Mouse (Mus musculus) CH12.LX (cell line): ENCODE results near the gene Gnat3. TPM values are rescaled to one million over a fixed set of nuclear protein-coding genes. Genes with fewer than 3 reads are reported as not detected.
A peak's percentile ranks its signal among the peaks of the same experiment; 100 is the strongest.

Experiments
- DNase-seq: peaks from one replicate; pipeline ENCODE4 v3.0.0-alpha.2; 2013; ENCODE audit errors: extremely low read depth
- H3K27ac ChIP-seq: 2 replicates; pipeline ENCODE4 v1.5.1; 2012; ENCODE audit warnings: low read depth, mild to moderate bottlenecking, control low read depth, moderate library complexity; ENCODE audit not compliant: insufficient read depth
- H3K27me3 ChIP-seq: replicated peaks from 2 replicates; pipeline ENCODE3; 2012; ENCODE audit warnings: inconsistent platforms
- H3K36me3 ChIP-seq, 2 experiments: replicated peaks in 1 of 2; 2 replicates each; pipeline versions ENCODE3 to v1.6.1; 2012; ENCODE audit warnings: inconsistent platforms in 1 of 2, low read length in 1 of 2, mild to moderate bottlenecking in 1 of 2, mixed read lengths in 1 of 2, moderate library complexity in 1 of 2; ENCODE audit not compliant: control insufficient read depth in 1 of 2, insufficient read depth in 1 of 2
- H3K4me1 ChIP-seq, 2 experiments: 2 replicates each; pipeline ENCODE4 v1.6.1; 2012; ENCODE audit warnings: inconsistent platforms in 1 of 2, moderate library complexity in 1 of 2; ENCODE audit not compliant: insufficient read depth in 2 of 2, control insufficient read depth in 1 of 2
- H3K4me2 ChIP-seq: 2 replicates; pipeline ENCODE4 v1.6.1; 2012; ENCODE audit warnings: low read depth, mild to moderate bottlenecking, control low read depth; ENCODE audit not compliant: poor library complexity, insufficient read depth, severe bottlenecking
- H3K4me3 ChIP-seq, 3 experiments: fragments of 150-350 bp in 1 of 3; sonication (generic) in 1 of 3; replicated peaks in 1 of 3; 2 replicates each; pipeline versions ENCODE3 to v1.5.1; 2011 to 2012; ENCODE audit warnings: low read depth in 2 of 3, low read length in 2 of 3, mild to moderate bottlenecking in 2 of 3, moderate library complexity in 2 of 3, control low read depth in 1 of 3, improper control_type of control experiment in 1 of 3, inconsistent platforms in 1 of 3, mixed read lengths in 1 of 3; ENCODE audit not compliant: poor library complexity in 1 of 3
- H3K79me2 ChIP-seq: replicated peaks from 2 replicates; pipeline ENCODE4 v1.6.1; 2012; ENCODE audit warnings: mild to moderate bottlenecking, moderate library complexity; ENCODE audit not compliant: control insufficient read depth, poor library complexity, insufficient read depth, severe bottlenecking; ENCODE audit errors: extremely low read depth
- H3K9ac ChIP-seq: 2 replicates; pipeline ENCODE4 v1.6.1; 2012; ENCODE audit warnings: low read depth, mild to moderate bottlenecking, control low read depth, moderate library complexity; ENCODE audit not compliant: insufficient read depth
- H3K9me3 ChIP-seq: replicated peaks from 2 replicates; pipeline ENCODE3; 2012; ENCODE audit warnings: low read length, inconsistent platforms, mixed read lengths
- CTCF ChIP-seq, 2 experiments: IDR thresholded peaks in 1 of 2; conservative IDR thresholded peaks in 1 of 2; 2 replicates each; pipeline ENCODE4 v1.5.1; 2011 to 2012; ENCODE audit warnings: low read depth in 2 of 2, low read length in 2 of 2, improper control_type of control experiment in 1 of 2, inconsistent platforms in 1 of 2, mild to moderate bottlenecking in 1 of 2, moderate library complexity in 1 of 2
- GABPA ChIP-seq: IDR thresholded peaks from 2 replicates; pipeline ENCODE4 v1.6.1; 2012; ENCODE audit warnings: low read depth, low read length, improper control_type of control experiment, inconsistent platforms; ENCODE audit not compliant: insufficient replicate concordance
- JUND ChIP-seq: conservative IDR thresholded peaks from 2 replicates; pipeline ENCODE4 v1.6.1; 2011; ENCODE audit warnings: low read depth, low read length, improper control_type of control experiment
- MAZ ChIP-seq: IDR thresholded peaks from 2 replicates; pipeline ENCODE4 v1.6.1; 2012; ENCODE audit warnings: low read depth, mild to moderate bottlenecking, inconsistent platforms, low read length, improper control_type of control experiment, moderate library complexity
- MEF2A ChIP-seq: IDR thresholded peaks from 2 replicates; pipeline ENCODE4 v1.6.1; 2014; ENCODE audit warnings: low read depth, mild to moderate bottlenecking, inconsistent platforms, low read length, improper control_type of control experiment, borderline replicate concordance
- MYC ChIP-seq: IDR thresholded peaks from 2 replicates; pipeline ENCODE4 v1.6.1; 2011; ENCODE audit warnings: low read depth, mild to moderate bottlenecking, improper control_type of control experiment, low read length
- NELFE ChIP-seq: IDR thresholded peaks from 2 replicates; pipeline ENCODE4 v1.6.1; 2011; ENCODE audit warnings: low read depth, low read length, improper control_type of control experiment
- NRF1 ChIP-seq: IDR thresholded peaks from 2 replicates; pipeline ENCODE4 v1.6.1; 2014; ENCODE audit warnings: low read depth, mild to moderate bottlenecking, inconsistent platforms, low read length, improper control_type of control experiment, moderate library complexity
- RAD21 ChIP-seq: IDR thresholded peaks from 2 replicates; pipeline ENCODE4 v1.6.1; 2011; ENCODE audit warnings: low read depth, mild to moderate bottlenecking, low read length, improper control_type of control experiment, moderate library complexity
- TBP ChIP-seq: conservative IDR thresholded peaks from 2 replicates; pipeline ENCODE4 v1.6.1; 2011; ENCODE audit warnings: low read depth, low read length, improper control_type of control experiment
- USF1 ChIP-seq: IDR thresholded peaks from 2 replicates; pipeline ENCODE4 v1.6.1; 2014; ENCODE audit warnings: low read depth, mild to moderate bottlenecking, inconsistent platforms, low read length, improper control_type of control experiment
- ZC3H11A ChIP-seq: IDR thresholded peaks from 2 replicates; pipeline ENCODE4 v1.6.1; 2012; ENCODE audit warnings: low read depth, mild to moderate bottlenecking, inconsistent platforms, low read length, improper control_type of control experiment
- dilution Hi-C: fragments of 300-500 bp; cut with MboI; formaldehyde crosslinking; loops from 2 replicates; pipeline ENCODE4 v1.14.3; 2020; ENCODE audit warnings: low sequenced_read_pairs; ENCODE audit not compliant: extremely low pct_unique_long_range_greater_than_20kb, extremely low pct_ligation_motif_present
- in situ Hi-C: fragments of 300-500 bp; cut with MboI; formaldehyde crosslinking; loops from 3 replicates; pipeline ENCODE4 v1.14.3; 2019; ENCODE audit warnings: low sequenced_read_pairs, low pct_ligation_motif_present, low pct_unique_long_range_greater_than_20kb, mixed read lengths
- polyA plus RNA-seq: library from polyadenylated mRNA; unstranded; fragments of >175 nt; gene quantifications from 2 replicates; pipeline ENCODE4 v1.2.1, GENCODE M21; 2012; ENCODE audit warnings: low read depth; ENCODE audit not compliant: insufficient read length
- total RNA-seq, 2 experiments: library from RNA; depleted of rRNA; stranded (reverse); fragments of 300-350 nt in 1 of 2; fragments of >200 nt in 1 of 2; gene quantifications; 2 replicates each; pipeline ENCODE4 v1.2.3; 2012 to 2014

Gnat3 gene
- total and polyA plus RNA-seq, 3 experiments, result 0.51 to 1.2 (median 0.57) TPM

- Histone ChIP-seq H3K9ac (no peak overlapping the region), H3K9me3 (no peaks in the 10 kb centered on the region), H3K27me3 (no peaks in the 10 kb centered on the region), H3K79me2 (no peaks in the 10 kb centered on the region), H3K4me3 (no peak overlapping the region), H3K27ac (no peak overlapping the region), H3K36me3 (no peaks in the 10 kb centered on the region), H3K4me2 (no peak overlapping the region), H3K4me1 (peaks cover 0 to 30% of the 10 kb centered on the region in 2 experiments; a peak in 2 of 4 replicates)
- TF ChIP-seq GABPA (no peak), USF1 (no peak), ZC3H11A (no peak), JUND (no peak), NRF1 (no peak), MAZ (no peak), TBP (no peak)
- no peak for DNase-seq
- dilution Hi-C loops, result no loop called here
- in situ Hi-C loops, result no loop called here
These were observed 37.2 kb downstream of the Gnat3 start for GRCm38 (mm10) chr5:17999570-17999969.

GRCm38 (mm10) chr5:18000185-18000584, 37.8 kb downstream of the Gnat3 start:
- TF ChIP-seq MYC (0 out of 2 replicates have a peak, but pooled peaks have one; percentile 10), NELFE (no peak), MEF2A (no peak)
- in situ Hi-C loops (no loop called here), dilution Hi-C loops (no loop called here)
- no peak for DNase-seq
- Histone ChIP-seq H3K4me1 (peaks cover 3 to 30% of the 10 kb centered on the region in 2 experiments; a peak in 2 of 4 replicates), H3K4me3 (no peak overlapping the region), H3K79me2 (no peaks in the 10 kb centered on the region), H3K4me2 (peak overlapping the region; percentile 44; the same call in 1 of the 2 replicates), H3K27me3 (no peaks in the 10 kb centered on the region), H3K9me3 (no peaks in the 10 kb centered on the region), H3K36me3 (no peaks in the 10 kb centered on the region), H3K27ac (no peak overlapping the region), H3K9ac (no peak overlapping the region)

GRCm38 (mm10) chr5:18001646-18002045, 39.3 kb downstream of the Gnat3 start:
- no peak overlapping the region for H3K27ac ChIP-seq
- H3K4me1 ChIP-seq, result peaks cover 9 to 41% of the 10 kb centered on the region in 2 experiments; a peak in 3 of 4 replicates
- H3K4me3 ChIP-seq, result no peak overlapping the region
- no peak for DNase-seq
- in situ Hi-C loops (no loop called here), dilution Hi-C loops (no loop called here)
- H3K4me2 ChIP-seq, result no peak overlapping the region
- no peaks in the 10 kb centered on the region for H3K79me2 ChIP-seq
- no peaks in the 10 kb centered on the region for H3K27me3 ChIP-seq
- H3K9me3 ChIP-seq, result no peaks in the 10 kb centered on the region
- no peaks in the 10 kb centered on the region for H3K36me3 ChIP-seq
- peak in 1 of 2 experiments; percentile 28; a peak in 1 of 4 replicates for TF ChIP-seq CTCF (conservative IDR thresholded peaks at IDR 0.05 in 1 of 2, IDR thresholded peaks at IDR 0.05 in 1 of 2; ENCODE audit: low read depth in 2 of 2, low read length in 2 of 2)
- TF ChIP-seq GABPA, result no peak
- TF ChIP-seq RAD21, result peak; percentile 25
- no peak overlapping the region for H3K9ac ChIP-seq
